Mouse (Mus musculus): ENCODE data around the gene Serhl.

Gene Serhl

DNA sequence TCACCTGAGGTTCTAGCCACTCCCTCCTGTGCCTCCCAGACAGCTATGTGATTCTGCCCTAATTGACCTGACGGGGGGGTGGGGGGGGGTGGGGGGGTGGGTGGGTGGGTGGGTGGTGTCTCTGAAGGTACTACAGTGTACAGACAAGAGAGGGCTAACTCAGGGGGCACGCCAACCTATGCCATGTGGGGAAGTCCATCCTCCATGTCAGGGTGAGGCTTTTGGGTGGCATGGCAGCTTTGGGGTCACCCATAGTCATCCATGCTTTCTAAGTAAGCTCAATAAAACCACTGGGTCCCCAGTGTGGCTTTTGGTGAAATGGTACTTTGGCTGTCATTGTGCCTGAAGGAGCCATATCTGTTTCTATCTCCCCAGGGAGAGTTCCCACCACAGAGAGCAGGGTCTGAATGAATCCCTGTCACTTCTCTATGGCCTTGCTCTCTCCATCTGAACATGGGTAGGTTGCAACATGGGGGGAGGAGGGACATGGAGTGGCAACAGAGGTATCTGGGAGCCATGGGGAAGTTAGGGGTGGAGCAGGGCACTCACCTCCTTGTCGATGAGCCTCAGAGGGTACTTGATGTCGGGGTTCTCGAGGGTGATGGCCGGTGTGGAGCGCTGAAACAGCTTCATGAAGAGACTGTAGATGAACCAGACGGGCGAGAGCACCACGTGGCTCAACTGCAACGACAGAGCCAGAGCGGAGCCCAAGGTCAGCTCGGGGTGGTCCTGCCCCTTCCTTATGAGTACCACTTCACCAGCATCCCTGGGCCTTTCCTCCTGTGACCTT lies 76.4 kb downstream of the Serhl start:
- DNase-seq, result no peak

All from spleen, adult 18-20 months (tissue).